Mouse (Mus musculus) left cerebral cortex, postnatal 4 days (tissue): Measurements from ENCODE around the gene Phactr3. TPM values are rescaled to one million over a fixed set of nuclear protein-coding genes. Genes with fewer than 3 reads are reported as not detected.
A peak's percentile ranks its signal among the peaks of the same experiment; 100 is the strongest.
"Not testable (repeated sequence)": the region's sequence is repeated elsewhere in the genome, so short reads cannot be mapped to it uniquely, and the experiment has no call there.

Source experiments
- DNase-seq: peaks from one replicate; pipeline ENCODE4 v3.0.0-alpha.2; 2022
- intact Hi-C: fragments of 180-260 bp; cut with DNase I; formaldehyde crosslinking; loops from one replicate; pipeline ENCODE4 v1.15.1; 2025
- total RNA-seq, 2 experiments: library from RNA; stranded (reverse); gene quantifications; 2 replicates each; pipeline ENCODE4 v1.2.3; 2021

Phactr3 gene
- total RNA-seq, 2 experiments from 2014 or later, result 128 to 133 TPM

DNA sequence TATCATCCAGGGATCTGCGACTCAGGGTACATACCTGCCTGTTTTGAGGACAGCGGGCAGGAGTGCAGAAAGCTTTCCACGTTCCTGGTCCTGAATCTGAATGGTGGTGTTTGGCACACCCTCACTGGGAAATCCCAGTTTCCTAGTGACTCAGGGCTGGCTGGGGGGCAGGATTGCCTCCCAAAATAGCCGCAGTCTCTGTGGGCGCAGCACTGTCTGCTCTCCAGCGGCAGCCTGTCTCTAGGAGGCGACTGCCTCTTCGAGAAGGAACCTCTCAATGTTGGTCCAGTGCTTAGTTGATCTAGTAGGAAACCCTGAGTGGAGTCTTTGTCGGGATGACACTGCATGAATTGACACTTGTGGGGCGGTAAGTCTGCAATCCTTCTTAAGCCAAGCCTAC is 202.5 kb downstream of the Phactr3 start:
- no peak for DNase-seq
- intact Hi-C loops, result no loop called here

DNA sequence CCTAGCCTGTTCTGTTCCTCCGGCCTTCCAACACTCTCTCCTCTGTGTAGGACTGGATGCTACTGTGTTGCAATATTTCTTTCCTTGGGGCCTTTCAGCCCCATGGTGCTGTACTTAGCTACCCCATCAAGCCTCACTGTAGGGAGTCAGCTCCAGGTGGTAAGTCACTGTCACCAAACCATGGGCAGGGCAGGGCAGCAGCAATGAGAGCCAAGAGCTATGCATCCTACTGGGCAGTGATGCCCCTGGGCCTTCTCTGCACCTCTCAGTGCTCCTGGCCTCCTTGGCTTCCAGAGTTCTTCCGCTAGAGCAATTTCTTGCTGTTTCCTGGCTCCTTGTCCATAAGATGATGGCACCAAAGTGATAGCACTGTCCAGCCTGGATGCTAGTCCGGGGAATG is 205.6 kb downstream of the Phactr3 start:
- intact Hi-C loops, result no loop called here
- no peak for DNase-seq

DNA sequence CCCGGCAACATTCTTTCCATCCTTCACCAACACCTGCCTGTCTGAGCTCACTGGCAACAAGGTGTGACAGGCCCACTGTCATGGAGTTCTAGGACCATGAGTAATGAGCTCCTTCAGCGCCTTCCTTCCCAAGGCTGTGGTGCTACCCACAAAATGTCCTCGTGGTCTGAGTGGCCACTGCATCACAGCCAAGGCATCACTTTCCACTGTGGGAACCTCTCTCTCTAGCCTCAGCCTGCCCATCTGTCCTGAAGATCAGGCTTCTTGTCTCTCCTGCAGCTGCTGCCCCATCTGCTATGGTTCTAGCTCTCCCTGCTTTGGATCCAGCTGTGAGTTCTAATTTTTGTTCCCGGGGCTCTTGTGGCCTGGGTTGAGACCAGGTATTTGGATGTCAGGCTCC is 206.0 kb downstream of the Phactr3 start:
- DNase-seq, result no peak
- intact Hi-C loops, result no loop called here

DNA sequence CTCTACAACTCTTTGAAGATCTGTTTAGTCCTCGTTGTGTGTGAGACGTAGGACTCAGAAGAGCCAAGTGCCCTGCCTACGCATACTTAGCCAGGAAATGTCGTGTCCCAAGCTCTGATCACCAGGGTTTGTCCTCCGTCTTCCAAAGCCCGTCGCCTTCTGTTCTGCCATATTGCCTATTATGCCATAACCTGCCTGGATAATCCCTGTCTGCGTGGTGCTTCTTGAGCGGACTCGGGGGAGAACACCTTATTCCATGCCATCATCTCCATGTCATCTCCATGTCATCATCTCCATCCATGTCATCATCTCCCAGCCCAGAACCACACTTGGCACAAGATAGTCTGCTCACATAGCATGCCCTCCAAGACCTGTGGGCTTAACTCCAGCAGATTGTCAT is 207.3 kb downstream of the Phactr3 start:
- no peak for DNase-seq
- intact Hi-C loops, result no loop called here

DNA sequence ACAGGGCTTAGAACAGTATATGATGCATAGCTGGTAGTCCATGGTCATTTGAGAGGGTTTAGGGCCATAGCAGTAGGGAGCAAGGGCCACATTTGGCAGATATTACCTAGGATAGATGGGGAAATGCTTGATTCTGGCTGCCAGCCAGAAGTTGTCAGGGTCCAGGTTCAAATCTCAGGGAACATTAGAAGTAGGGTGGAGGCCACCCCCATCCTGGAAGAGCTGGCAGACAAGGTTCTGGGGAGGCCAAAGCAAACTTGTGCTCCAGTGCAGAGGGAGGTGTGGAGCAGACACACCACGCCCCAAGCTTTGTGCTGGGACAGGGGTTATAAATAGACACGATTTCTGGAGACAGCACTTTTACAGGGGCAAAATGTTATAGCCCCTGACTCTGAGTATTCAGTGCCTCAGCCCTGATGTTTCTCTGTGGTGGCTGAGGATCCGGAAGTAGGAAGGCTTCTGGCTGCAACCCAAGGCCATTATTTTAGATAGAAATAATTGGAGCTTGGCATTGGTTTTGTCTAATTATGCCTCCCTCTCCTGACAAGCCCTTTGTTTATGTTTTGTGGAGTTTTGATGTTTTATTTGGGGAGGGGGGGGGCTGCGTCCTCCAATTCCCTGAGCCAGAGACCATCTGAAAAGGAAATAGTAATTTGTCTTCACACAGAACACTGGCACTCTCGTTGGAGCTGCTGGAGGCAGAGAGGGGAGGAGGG is 208.1 kb downstream of the Phactr3 start:
- DNase-seq, result no peak
- intact Hi-C loops, result no loop called here

DNA sequence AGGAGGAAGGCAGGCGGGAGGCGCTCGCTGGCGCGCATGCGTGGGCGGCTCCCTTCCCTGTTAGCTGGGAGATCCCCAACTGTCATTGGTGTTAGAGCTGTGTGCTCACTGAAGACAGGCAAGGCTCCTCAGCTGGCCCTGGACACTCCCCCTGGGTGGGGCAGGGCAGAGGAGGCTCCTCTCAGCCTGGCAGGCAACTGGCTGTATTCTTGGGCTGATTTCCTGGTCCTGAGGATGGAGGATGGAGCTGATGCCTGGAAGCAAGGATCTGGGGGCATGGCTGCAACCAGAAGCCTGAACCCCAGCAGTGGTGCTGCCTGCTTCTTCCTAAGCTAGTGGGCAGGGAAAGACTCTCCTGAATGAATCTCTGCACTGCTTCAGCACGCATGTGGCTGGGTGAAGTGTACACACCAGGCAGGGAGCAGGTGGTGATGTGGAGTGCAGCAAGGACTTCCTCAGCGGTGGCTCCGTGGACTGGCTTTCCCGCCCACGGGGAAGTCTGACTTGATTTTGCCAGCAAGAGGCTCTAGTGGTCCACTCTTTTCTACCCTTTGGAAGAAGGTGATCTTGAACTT is 208.8 kb downstream of the Phactr3 start:
- intact Hi-C loops, result no loop called here
- peak; percentile 82 for DNase-seq

DNA sequence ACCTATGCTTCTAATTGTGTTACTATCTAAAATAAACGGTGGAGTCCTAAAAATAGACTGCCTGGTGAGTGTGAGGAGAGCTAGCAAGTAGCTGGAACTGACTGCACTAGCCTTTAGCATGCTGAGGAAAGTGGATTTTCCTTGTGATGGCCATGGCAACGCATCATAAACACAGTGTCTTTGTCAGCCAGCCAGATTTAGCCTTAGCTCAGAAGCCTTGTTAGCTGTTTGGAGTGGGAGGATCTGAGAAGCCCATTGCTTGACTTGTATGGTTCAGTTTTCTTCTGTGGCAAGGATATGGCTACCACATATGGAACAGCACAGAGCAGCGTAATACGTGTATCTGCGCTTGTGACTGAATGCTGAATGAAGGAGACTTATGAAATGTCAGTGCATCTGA is 210.8 kb downstream of the Phactr3 start:
- no peak for DNase-seq
- intact Hi-C loops, result no loop called here

DNA sequence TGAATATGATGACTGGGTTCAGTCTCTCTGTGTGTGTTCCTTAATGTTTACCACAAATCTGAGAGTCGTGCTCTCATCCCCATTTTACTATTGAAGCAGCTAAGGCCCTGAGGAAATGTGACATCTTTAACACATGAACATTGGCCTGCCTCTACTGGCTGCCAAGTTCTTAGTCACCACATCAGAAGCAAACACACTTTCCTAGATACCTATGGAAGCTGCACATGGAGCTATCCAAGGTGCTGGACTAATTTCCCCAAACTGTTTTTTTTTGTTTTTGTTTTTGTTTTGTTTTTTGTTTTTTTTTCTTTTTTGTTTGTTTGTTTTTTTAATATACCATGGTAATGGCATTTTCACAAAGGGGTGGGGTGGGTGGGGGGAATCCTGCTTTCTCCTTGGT is 211.2 kb downstream of the Phactr3 start:
- intact Hi-C loops, result no loop called here
- no peak for DNase-seq

DNA sequence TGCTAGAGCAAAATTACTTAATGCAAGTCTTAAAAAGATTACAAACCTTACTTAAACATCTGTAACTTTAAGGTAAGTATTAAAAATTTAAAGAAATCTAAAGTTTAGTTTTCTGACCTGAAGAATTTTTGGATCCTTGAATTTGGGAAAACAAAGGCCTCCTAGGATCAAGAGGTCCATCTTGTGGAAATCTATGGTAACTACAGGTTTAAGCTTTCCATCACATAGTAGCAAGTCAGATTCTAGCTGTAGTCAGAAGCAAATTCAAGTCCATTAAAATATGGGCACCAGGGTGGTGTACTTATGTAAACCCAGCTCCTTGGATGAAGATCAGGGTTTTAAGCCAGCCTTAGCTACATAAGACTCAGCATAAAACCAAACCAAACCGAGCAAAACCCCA is 219.1 kb downstream of the Phactr3 start:
- DNase-seq, result no peak
- intact Hi-C loops, result loop anchor here (5.0 kb wide), 2 partner anchors 51 to 201 kb away; no protein-coding TSS in a partner anchor

DNA sequence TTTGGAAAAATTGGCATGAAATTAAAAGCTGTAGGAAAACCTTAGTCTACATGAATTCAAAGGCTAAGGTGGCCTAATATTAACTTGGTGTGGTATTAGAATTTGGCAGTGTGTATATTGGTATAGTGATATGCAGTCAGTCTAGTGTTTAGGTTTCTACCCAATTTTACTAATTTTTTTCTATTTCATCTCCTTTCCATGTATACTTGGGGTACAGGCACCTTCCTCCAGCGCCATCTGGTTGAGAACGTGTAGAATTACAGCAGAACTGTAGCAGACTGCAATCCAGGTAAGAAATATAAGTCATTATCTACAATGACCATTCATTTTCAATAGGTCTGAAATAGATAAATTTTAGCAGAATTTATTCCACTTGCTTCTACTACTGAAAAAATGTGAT is 220.3 kb downstream of the Phactr3 start:
- intact Hi-C loops, result loop anchor here (5.0 kb wide), 2 partner anchors 52 to 202 kb away; no protein-coding TSS in a partner anchor
- no peak for DNase-seq

DNA sequence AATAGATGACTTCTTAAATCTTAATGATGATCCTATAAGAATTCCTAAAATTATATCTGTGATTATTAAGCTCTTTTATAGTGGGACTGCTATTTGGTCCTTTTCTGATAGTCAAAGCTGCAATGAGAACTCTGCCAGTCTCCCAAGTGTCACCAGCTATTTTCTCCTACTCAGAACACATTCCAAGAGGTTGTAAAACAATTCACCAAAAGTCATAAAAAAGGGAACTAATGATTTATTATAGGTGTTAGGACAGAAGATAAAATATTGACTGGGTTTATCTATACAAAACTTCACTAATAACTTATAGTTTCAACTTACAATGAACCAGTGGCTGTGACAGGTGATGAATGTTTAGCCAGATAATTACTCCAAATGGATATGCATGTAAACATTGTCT is 223.3 kb downstream of the Phactr3 start:
- intact Hi-C loops, DNase-seq: not testable (repeated sequence)

DNA sequence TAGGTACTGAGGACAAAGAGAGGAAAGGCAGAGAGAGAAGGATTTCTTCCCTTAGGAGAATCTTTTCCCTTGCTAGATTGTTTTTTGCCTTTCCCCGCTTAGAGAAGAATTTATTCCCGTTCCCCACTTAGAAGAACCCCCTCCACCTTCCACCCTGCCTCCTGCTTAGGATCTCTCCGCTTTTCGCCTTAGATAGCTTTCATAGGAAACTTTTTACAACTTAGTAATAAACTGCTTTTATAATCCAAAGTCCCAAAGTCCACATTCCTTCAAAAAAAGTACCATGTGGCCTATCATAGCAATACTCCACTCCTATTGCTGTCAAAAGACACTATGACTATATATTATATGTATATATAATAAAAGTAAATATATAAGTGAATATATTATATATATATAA is 223.8 kb downstream of the Phactr3 start:
- no peak for DNase-seq
- intact Hi-C loops, result no loop called here

Other genes starting within 250 kb of the Phactr3 start
- gene Gm14327, start 221.9 kb upstream of the Phactr3 start, total RNA-seq, result 1 to 10 TPM; 4.0 to 4.1 TPM
- 1 to 10 TPM in 1 of 2 experiments, under 1 TPM in 1; 0.70 to 1.3 TPM for gene Zfp972, start 193.4 kb upstream of the Phactr3 start, total RNA-seq
- 10 to 100 TPM; 43.6 to 46.4 TPM for gene Gm14326, start 161.7 kb upstream of the Phactr3 start, total RNA-seq
- gene Zfp971, start 95.7 kb upstream of the Phactr3 start, total RNA-seq, result 10 to 100 TPM; 22.2 to 26.1 TPM
- gene Zfp931, start 40.5 kb upstream of the Phactr3 start, total RNA-seq, result 10 to 100 TPM; 12.4 to 13.2 TPM